Mouse (Mus musculus) CD4-positive, CD25-positive, alpha-beta regulatory T cell, adult 2 months (primary cell): ENCODE results near the gene Prss12.

Experiments
- DNase-seq: peaks from one replicate; pipeline ENCODE4 v3.0.0-alpha.2; 2012; ENCODE audit warnings: low read depth, low spot score

Gene Prss12

DNA sequence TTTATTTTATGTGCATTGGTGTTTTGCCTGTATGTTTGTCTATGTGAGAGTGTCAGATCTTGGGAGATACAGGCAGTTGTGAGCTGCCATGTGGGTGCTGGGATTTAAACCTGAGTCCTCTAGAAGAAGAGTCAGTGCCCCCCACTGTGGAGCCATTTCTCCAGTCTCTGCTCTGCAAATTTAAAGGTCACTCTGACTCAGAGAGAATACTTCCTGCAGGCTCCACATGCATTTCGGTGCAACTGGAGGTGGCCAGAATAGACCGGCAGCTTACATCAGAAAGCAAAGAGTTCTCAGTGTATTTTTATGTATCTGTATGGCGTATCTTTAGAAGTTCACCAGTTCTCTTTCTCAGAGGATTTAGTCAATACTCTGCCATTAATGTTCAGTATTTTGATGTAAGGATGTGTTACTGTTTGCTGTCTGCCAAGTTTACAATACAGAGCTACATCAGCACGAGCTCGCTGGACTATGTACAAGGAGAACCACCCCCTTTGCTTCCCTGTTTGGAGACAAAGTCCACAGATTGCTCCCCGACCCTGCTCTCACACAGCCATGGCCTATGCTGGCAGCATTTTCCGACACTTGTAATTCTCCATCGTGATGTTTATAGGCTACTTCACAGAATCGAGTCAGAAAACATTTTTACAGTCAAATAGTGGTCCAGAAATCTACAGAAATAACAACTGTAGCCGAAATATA, 81.2 kb downstream of the Prss12 start:
- DNase-seq = no peak

GRCm38 (mm10) chr3:123531124-123531523, 84.4 kb downstream of the Prss12 start:
- no peak for DNase-seq

GRCm38 (mm10) chr3:123537279-123537678, 90.6 kb downstream of the Prss12 start:
- DNase-seq = no peak

DNA sequence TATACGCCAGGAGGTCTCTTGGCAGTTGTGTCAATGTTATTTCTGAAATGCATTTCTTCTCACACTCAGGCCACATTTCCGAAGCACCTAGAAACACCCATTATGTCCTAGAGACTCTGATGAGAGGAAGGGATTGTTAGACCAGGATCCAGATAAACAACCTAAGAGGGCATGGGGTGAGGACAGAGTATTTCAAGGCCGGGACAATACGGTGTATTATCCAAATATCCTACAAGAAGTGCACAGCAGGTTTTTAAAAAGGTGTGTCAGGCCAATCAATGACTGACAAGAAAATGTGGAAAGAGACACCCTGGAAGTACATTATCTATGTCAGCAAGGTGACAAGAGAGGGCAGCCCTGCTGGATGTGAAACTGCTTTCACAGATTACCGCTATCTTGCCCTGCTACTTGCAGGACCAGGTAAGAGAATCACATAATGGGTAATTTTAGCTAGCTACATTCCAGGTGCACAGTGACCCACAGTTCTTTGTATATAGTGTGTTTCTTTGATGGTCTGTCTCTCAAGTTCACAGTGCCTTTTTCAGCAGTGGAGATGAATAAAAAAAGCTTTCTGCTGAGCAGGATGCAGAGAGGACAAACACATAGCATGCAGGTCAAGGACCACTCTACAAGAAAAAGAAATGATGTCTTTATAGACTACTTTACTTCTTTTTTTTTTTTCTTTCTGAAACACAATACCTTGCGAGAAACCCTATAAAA, 97.0 kb downstream of the Prss12 start:
- DNase-seq = no peak

DNA sequence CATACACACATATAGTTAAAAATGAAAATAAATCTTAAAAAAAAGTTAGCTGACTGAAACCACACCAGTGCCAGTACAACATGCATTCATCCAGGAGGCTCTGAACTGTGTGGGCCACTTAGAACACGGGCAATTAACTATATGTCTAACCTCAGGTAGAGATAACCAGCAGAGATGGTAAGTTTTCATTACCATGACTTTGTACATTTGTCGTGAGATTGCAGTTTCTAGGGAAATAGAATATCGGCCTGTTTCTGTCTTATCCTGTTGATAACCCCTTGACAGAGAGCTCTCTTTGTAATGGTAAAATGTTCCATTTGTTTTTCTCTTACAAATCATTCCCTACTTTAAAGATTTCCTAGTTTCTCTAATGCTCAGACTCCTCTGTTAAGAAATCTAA, 103.8 kb downstream of the Prss12 start:
- no peak for DNase-seq

DNA sequence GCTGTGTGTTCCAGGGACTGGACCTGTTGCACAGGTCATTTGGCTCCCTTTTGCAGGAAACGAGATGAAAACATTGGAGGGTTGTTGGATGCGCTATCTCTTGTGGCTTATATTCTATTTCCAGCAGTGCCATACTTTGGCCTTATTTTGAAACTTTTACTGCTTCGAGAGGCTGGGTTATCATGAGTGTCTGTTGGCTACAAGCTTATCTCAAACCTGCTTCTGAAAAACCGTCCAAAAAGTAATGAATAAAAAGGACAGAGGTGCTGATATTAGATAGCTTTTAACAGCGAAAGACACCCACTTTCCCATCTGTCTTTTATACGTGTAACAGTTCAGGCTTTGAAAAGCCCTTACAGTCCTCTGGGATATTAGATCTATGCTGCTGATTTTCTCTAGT, 107.2 kb downstream of the Prss12 start:
- DNase-seq = no peak

DNA sequence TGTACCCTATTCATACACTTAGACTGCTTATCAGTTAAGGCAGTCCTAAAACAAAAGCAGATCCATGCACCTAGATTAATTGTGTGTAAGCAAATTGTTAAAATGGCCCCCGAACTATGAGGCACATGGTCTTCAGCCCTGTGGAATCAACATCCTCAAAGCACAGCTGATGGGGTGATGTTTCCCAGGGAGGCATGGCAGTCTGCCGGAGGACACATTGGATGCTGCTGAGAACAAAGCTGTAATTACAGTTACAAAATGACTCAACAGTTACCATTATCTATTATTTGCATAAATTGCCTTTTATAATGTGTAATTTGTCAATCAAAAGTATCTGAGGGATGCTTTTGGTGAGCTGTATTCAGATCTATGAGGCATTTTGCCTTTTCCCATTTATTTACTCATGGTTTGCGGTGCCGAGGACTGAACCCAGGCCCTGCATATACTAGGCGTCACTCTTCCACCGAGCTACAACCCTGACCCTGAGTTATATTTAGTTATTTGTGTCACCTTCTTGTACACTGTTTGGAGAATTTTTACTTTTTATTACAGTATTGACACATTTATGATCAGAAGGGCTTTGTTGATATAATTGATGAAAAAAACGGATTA, 108.6 kb downstream of the Prss12 start:
- DNase-seq = no peak
